Mouse (Mus musculus) heart, embryonic 16.5 days (tissue): ENCODE results near the gene Fmn2. TPM values are rescaled to one million over a fixed set of nuclear protein-coding genes. Genes with fewer than 3 reads are reported as not detected.

Experiments used
- ATAC-seq: fragments of 200-750 bp; cut with Nextera tagmentation; replicated peaks from 2 replicates; pipeline ENCODE4 v1.8.0; 2017; ENCODE audit warnings: moderate number of reproducible peaks; ENCODE audit not compliant: insufficient read depth, low FRiP score; ENCODE audit errors: extremely low read depth
- H3K27ac ChIP-seq: fragments of 300-500 bp; sonication (generic); 2 replicates; pipeline ENCODE4 v1.5.1; 2014; ENCODE audit warnings: mild to moderate bottlenecking, low read length, control low read depth, moderate library complexity
- H3K27me3 ChIP-seq: fragments of 300-500 bp; sonication (generic); 2 replicates; pipeline ENCODE4 v1.6.1; 2014; ENCODE audit warnings: low read length, mixed read lengths; ENCODE audit not compliant: control insufficient read depth, insufficient read depth
- H3K36me3 ChIP-seq: fragments of 300-500 bp; sonication (generic); 2 replicates; pipeline ENCODE4 v1.6.1; 2014; ENCODE audit not compliant: control insufficient read depth, insufficient read depth
- H3K4me1 ChIP-seq: fragments of 300-500 bp; sonication (generic); 2 replicates; pipeline ENCODE4 v1.6.1; 2014; ENCODE audit warnings: low read length, mixed read lengths; ENCODE audit not compliant: control insufficient read depth, insufficient read depth
- H3K4me2 ChIP-seq: fragments of 300-500 bp; sonication (generic); 2 replicates; pipeline ENCODE4 v1.6.1; 2014; ENCODE audit warnings: low read depth, mild to moderate bottlenecking, control low read depth, low read length
- H3K4me3 ChIP-seq: fragments of 300-500 bp; sonication (generic); 2 replicates; pipeline ENCODE4 v1.5.1; 2014; ENCODE audit warnings: mild to moderate bottlenecking, control low read depth, low read length
- H3K9ac ChIP-seq: fragments of 300-500 bp; sonication (generic); 2 replicates; pipeline ENCODE4 v1.6.1; 2014; ENCODE audit warnings: low read length, control low read depth
- H3K9me3 ChIP-seq: fragments of 300-500 bp; sonication (generic); replicated peaks from 2 replicates; pipeline ENCODE4 v1.6.1; 2016; ENCODE audit warnings: low read length; ENCODE audit not compliant: control insufficient read depth
- WGBS: fragments of 180-500 bp; shearing (Covaris S2); extraction: QIAGEN DNeasy Blood & Tissue Kit; methylation state at CpG from one replicate; pipeline ENCODE4 v1.1.7; 2014; 5-methylcytosine and 5-hydroxymethylcytosine counted together
- polyA plus RNA-seq: library from polyadenylated mRNA; unstranded; fragments of >200 nt; fragmentation: Nextera tagmentation; extraction: Ambion mirVana; gene quantifications from 2 replicates; pipeline ENCODE4 v1.2.1, GENCODE M21; 2015

Fmn2 gene
- polyA plus RNA-seq, 1 experiment from 2014 or later: 0.25 TPM

DNA sequence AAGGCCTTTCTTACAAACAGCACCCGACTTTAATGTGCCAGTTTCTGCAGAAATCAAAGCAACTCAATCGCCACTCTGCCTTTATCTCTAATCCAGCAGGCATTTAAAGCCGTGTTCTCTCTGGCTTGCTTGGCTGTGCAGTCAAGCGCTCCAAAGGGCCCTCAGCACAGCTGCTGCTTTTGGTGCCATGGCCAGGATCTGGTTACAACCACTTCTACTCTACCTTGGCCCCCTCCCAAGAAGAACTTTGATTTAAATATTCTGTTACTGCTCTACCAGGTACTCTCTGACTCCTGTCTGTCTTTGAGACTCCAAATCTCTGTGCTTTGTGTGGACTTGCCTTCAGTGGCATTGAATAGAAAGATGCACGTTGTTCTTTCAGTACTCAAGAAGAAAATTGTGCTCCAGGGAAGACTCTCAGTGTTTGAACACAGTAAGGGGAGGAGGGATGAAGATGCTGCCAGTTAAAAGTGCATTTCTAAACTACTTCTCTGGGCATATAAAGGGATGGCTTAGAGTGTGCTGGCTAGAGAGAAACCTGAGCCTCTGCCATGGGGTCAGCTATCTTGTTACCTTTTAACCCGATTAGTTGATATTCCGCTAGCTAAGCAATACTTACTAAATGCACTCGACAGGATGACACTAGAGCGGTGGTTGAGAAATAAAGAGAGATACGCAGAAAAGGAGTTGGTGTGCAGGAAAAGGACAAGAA lies 358.9 kb downstream of the Fmn2 start:
- Histone ChIP-seq H3K4me3 (no peak overlapping the region), H3K9me3 (no peaks in the 10 kb centered on the region), H3K27ac (no peak overlapping the region), H3K4me2 (no peak overlapping the region), H3K27me3 (no peaks in the 10 kb centered on the region), H3K36me3 (no peaks in the 10 kb centered on the region), H3K4me1 (no peaks in the 10 kb centered on the region), H3K9ac (no peak overlapping the region)
- 65% methylated on average over 10 of the region's 10 CpGs for WGBS
- no peak for ATAC-seq

Other genes with a start within 250 kb of the Fmn2 start
- gene Olfr419, start 249.8 kb upstream of the Fmn2 start, polyA plus RNA-seq: not detected in 2 replicates
- not detected in 2 replicates for gene Mptx1, start 171.3 kb upstream of the Fmn2 start, polyA plus RNA-seq
- gene Olfr417, start 136.7 kb upstream of the Fmn2 start, polyA plus RNA-seq: not detected in 2 replicates
- not detected in 2 replicates for gene Olfr248, start 110.8 kb upstream of the Fmn2 start, polyA plus RNA-seq
- gene Olfr414, start 77.8 kb upstream of the Fmn2 start, polyA plus RNA-seq: not detected in 2 replicates
- not detected in 2 replicates for gene Olfr220, start 59.7 kb upstream of the Fmn2 start, polyA plus RNA-seq